Mouse (Mus musculus) olfactory bulb, adult 2 months (tissue): ENCODE data around the gene Als2cr12. TPM values are rescaled to one million over a fixed set of nuclear protein-coding genes. Genes with fewer than 3 reads are reported as not detected.
"Not testable (repeated sequence)": the region's sequence is repeated elsewhere in the genome, so short reads cannot be mapped to it uniquely, and the experiment has no call there.

Source experiments
- H3K27ac ChIP-seq: fragments of 200-500 bp; 2 replicates; pipeline ENCODE4 v1.5.1; 2012; ENCODE audit warnings: low read depth, low read length; ENCODE audit not compliant: insufficient read depth
- H3K4me1 ChIP-seq: fragments of 200-500 bp; 2 replicates; pipeline ENCODE4 v1.6.1; 2012; ENCODE audit warnings: low read length; ENCODE audit not compliant: control insufficient read depth, insufficient read depth
- H3K4me3 ChIP-seq: fragments of 200-500 bp; 2 replicates; pipeline ENCODE4 v1.5.1; 2012; ENCODE audit warnings: mild to moderate bottlenecking, low read depth, low read length, moderate library complexity; ENCODE audit not compliant: insufficient read depth
- CTCF ChIP-seq: fragments of 200-500 bp; IDR thresholded peaks from 2 replicates; pipeline ENCODE4 v1.5.1; 2012; ENCODE audit warnings: low read depth, mild to moderate bottlenecking, low read length, moderate library complexity; ENCODE audit not compliant: insufficient read depth
- POLR2A ChIP-seq: fragments of 200-500 bp; IDR thresholded peaks from 2 replicates; pipeline ENCODE4 v1.6.1; 2012; ENCODE audit warnings: mild to moderate bottlenecking, low read depth, low read length, moderate library complexity; ENCODE audit not compliant: insufficient read depth
- WGBS: fragments of 180-500 bp; shearing (Covaris S2); methylation state at CpG from one replicate; pipeline ENCODE4 v1.1.7; 2018; 5-methylcytosine and 5-hydroxymethylcytosine counted together
- polyA plus RNA-seq: library from polyadenylated mRNA; stranded (reverse); fragments of >200 nt; gene quantifications from 2 replicates; pipeline ENCODE4 v1.2.4, GENCODE M21; 2012; ENCODE audit warnings: low replicate concordance; ENCODE audit not compliant: missing spikeins, insufficient read depth, insufficient read length

Gene Als2cr12
- not detected in 2 replicates for polyA plus RNA-seq

GRCm38 (mm10) chr1:58695810-58696209 is at the start of gene Als2cr12:
Gene Als2cr12 (minus strand): TSS chr1:58695989.
- H3K27ac ChIP-seq, H3K4me1 ChIP-seq, H3K4me3 ChIP-seq: not testable (repeated sequence)
- 89% methylated on average over 4 of the region's 4 CpGs for WGBS

- H3K27ac ChIP-seq: no peak overlapping the region
- no peak overlapping the region for H3K4me3 ChIP-seq
- H3K4me1 ChIP-seq: no peaks in the 10 kb centered on the region
- TF ChIP-seq POLR2A: no peak
- TF ChIP-seq CTCF: no peak
- WGBS: 88% methylated on average over 7 of the region's 7 CpGs
These were observed 48.9 kb upstream of the Als2cr12 start for GRCm38 (mm10) chr1:58744645-58745044.

GRCm38 (mm10) chr1:58743252-58743651 is 47.5 kb upstream of the Als2cr12 start:
- Histone ChIP-seq H3K4me3 (no peak overlapping the region), H3K4me1 (no peaks in the 10 kb centered on the region), H3K27ac (no peak overlapping the region)
- TF ChIP-seq CTCF: no peak
- TF ChIP-seq POLR2A: no peak
- 88% methylated on average over 6 of the region's 6 CpGs for WGBS

- Histone ChIP-seq H3K4me3 (no peak overlapping the region), H3K27ac (no peak overlapping the region), H3K4me1 (no peaks in the 10 kb centered on the region)
- 80% methylated on average over 5 of the region's 5 CpGs for WGBS
- TF ChIP-seq CTCF (no peak), POLR2A (no peak)
These were observed 46.8 kb upstream of the Als2cr12 start for GRCm38 (mm10) chr1:58742571-58743021.

- TF ChIP-seq POLR2A (no peak), CTCF (no peak)
- no peak overlapping the region for H3K4me3 ChIP-seq
- WGBS: 73% methylated on average over 7 of the region's 7 CpGs
- H3K27ac ChIP-seq: no peak overlapping the region
- H3K4me1 ChIP-seq: no peaks in the 10 kb centered on the region
These were observed 43.7 kb upstream of the Als2cr12 start for GRCm38 (mm10) chr1:58739529-58739928.

GRCm38 (mm10) chr1:58736968-58737367 is 41.2 kb upstream of the Als2cr12 start:
- 92% methylated on average over 22 of the region's 22 CpGs for WGBS
- TF ChIP-seq CTCF: no peak
- no peak for TF ChIP-seq POLR2A
- H3K4me3 ChIP-seq: no peak overlapping the region
- H3K27ac ChIP-seq: no peak overlapping the region
- H3K4me1 ChIP-seq: no peaks in the 10 kb centered on the region

GRCm38 (mm10) chr1:58735962-58736361 is 40.2 kb upstream of the Als2cr12 start:
- no peak overlapping the region for H3K4me3 ChIP-seq
- TF ChIP-seq CTCF (no peak), POLR2A (no peak)
- H3K27ac ChIP-seq: no peak overlapping the region
- no peaks in the 10 kb centered on the region for H3K4me1 ChIP-seq
- 79% methylated on average over 7 of the region's 7 CpGs for WGBS

- WGBS: 92% methylated on average over 11 of the region's 11 CpGs
- no peak overlapping the region for H3K27ac ChIP-seq
- no peak for TF ChIP-seq CTCF
- no peak for TF ChIP-seq POLR2A
These were observed 38.5 kb upstream of the Als2cr12 start for GRCm38 (mm10) chr1:58734043-58734920.

GRCm38 (mm10) chr1:58733636-58734035 is 37.8 kb upstream of the Als2cr12 start:
- no peaks in the 10 kb centered on the region for H3K4me1 ChIP-seq
- 91% methylated on average over 2 of the region's 2 CpGs for WGBS
- H3K27ac ChIP-seq: no peak overlapping the region
- no peak for TF ChIP-seq POLR2A
- no peak for TF ChIP-seq CTCF
- H3K4me3 ChIP-seq: no peak overlapping the region

More at GRCm38 (mm10) chr1:58734043-58734920, 38.5 kb upstream of the Als2cr12 start:
- Histone ChIP-seq H3K4me1 (no peaks in the 10 kb centered on the region), H3K4me3 (no peak overlapping the region)
